Mouse (Mus musculus) right cerebral cortex, adult 18-20 months (tissue): ENCODE measurements around the gene Cfap54.

ENCODE experiments used
- DNase-seq: peaks from one replicate; pipeline ENCODE4 v3.0.0; 2022; ENCODE audit warnings: mixed read lengths

Cfap54 gene

DNA sequence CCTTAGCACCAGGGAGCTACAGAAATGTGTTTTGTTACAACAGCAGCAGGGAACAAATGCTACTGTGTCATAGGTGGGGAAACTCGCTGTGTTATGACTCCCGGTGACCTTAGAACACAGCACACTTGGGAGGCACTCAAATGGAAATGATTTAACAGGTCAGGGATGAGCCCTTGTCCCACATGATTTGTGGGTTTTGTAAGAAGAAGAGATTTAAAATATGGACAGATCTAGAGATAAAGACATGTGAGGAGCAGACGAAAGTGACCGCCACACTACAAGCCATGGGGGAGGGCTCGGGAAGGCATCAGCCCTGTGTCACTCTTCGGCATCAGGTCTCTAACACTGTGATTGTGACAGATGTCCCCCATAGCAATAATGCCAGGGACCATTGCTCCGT lies 144.3 kb downstream of the Cfap54 start:
- DNase-seq: no peak

DNA sequence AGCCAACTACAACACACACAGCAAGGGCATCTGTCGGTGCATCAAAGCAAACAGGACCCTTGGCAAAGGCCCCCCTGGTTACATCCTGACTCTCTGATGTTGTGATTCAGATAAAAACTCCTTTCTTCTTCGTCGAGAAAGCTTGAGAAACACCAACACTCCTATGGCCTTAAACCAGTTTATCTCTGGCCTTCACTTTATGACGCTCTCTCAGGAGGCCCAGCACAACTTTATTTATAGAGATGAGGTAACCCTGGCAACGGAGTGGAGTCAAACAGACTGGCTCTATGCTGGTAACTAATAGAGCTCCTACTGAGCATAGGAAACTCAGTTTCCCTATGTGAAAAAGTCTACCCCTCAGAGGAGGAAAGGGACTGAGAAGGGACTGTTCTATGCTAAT lies 146.9 kb downstream of the Cfap54 start:
- DNase-seq: peak; percentile 7

DNA sequence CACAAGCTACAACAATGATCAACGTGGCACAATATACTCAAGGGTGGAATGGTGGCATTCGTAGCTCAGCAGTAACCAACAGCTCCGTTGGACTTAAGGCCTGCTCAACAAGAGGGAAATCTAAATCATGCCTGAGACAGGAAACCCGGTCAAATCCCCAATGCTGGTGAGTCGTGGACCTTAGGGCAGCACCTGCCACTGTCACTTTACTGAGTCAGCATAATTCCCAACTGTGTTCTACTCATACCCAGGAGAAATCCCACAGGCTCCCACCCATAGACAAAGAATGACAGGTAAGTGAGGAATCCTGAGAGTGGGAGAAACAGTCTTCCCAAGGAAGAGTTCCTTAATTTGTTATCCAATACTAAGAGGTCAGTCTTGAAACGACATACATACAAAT lies 147.8 kb downstream of the Cfap54 start:
- DNase-seq: no peak

DNA sequence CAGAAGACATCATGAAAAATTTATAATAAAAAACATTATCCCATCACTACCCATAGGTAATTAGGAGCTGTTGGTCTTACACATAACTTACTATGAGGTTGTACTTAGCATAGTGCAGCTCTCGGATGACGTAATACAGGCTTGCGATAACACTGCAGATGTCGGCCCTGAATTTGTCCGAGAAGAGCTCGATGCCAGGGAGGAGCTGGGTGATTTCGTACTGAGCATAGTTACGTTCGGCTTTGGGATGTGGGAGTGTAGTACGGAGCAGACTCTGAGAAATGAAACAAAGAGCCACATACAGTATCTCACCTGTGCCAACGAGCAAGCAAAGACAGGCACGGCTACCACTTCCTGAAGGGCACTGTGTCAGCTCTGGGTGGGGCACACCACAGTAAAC lies 149.0 kb downstream of the Cfap54 start:
- DNase-seq: peak; percentile 12

DNA sequence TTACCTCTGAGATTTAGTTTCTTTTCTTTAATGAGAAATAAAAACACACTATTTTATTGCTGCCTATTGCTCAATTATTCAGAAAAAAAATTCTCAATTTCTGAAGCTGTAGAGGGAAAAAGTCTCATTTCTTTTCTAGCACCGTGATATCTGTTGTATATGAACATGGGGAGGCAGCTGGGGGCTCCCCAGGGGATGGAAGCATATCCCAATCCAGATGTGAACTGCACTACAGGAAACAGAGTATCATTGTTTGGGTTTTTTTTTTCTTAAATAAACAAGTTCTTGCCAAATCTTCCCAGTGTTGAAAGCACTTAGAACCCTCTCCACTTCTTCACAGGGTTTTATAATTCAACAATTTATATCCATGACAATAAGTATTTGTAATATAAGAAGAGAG lies 151.4 kb downstream of the Cfap54 start:
- no peak for DNase-seq

DNA sequence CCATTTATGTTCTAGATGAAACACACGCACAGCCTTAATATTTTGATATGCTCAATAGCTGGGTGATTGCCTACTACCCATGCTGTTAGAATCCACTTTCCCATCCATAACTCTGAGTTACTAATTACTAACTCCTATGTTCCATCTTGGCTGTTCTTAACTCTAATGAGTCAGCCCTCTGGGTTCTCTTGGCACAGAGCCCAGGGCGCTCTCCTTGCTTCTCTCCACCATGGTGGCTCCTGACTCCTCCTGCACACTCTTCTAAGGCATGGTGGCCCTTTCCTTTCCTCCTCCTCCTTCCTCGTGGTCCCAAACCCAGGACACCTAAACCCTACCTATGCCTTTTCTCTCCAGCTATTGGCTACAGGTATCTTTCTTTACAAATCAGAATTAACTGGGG lies 153.2 kb downstream of the Cfap54 start:
- DNase-seq: no peak

DNA sequence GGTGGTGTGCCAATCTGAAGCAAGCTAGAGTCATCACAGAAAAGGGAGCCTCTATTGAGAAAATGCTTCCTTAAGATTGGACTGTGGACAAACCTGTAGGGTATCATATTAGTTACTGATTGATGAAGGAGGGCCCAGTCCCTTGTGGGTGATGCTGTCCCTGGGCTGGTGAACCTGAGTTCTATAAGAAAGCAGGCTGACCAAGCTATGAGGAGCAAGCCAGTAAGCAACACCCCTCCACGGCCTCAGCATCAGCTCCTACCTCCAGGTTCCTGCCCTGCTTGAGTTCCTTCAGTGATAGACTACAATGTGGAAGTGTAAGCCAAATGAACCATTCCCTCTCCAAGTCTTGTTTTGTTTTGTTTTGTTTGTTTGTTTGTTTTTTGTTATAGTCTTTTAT lies 162.9 kb downstream of the Cfap54 start:
- DNase-seq: no peak

DNA sequence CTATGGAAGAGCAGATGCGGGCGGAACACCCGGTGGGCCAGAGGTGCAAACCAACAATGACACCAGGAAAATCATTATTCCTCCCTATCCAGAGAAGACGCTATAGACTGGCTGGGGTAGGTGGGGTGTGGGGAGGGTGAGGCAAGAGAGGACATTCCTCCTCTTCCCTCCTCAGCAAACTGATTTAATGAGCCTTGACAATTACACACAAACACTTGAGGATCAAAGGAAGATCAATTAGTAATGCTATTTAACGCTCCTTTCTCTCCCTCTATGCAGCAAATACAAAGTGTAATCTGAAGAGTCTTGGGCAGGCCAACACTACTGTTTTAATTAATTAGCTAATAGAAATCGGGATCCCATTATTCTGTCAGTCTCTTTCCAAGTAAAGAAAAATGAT lies 174.2 kb downstream of the Cfap54 start:
- no peak for DNase-seq

DNA sequence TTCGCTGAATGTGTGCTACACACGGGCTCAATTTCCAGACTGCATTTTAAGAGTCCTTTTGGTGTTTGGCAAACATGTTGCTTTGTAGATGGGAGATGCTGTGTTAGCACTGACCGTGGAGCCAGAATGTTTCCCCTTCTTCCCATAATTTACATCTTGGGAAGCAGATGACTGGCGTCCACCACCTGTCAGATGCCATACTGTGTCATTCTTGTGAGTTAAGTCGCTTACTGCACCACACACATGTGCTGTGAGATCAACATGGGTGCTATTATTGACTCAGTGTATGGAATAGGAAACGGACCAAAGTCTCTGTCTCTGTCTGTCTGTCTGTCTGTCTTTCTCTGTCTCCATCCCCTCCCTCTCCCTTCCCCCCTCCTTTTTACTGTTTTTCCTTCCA lies 193.0 kb downstream of the Cfap54 start:
- DNase-seq: no peak

DNA sequence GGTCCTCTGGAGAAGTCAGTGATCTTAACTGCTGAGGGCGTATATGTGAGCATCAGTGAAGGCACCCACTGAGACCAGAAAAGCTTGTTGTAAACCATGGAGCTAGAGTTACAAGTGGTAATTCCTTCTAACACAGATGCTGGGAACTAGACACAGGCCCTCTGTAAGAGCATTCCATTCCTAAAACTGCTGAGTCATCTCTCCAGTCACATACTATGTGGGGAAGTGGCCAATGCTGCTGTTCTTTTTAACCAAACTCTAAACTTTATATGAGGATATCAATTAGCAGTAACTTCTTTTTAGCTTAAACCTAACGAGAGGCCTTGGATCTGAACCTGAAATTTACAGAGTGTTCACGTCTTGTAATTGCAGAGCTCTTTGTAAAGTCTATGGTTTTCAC lies 203.4 kb downstream of the Cfap54 start:
- DNase-seq: no peak

DNA sequence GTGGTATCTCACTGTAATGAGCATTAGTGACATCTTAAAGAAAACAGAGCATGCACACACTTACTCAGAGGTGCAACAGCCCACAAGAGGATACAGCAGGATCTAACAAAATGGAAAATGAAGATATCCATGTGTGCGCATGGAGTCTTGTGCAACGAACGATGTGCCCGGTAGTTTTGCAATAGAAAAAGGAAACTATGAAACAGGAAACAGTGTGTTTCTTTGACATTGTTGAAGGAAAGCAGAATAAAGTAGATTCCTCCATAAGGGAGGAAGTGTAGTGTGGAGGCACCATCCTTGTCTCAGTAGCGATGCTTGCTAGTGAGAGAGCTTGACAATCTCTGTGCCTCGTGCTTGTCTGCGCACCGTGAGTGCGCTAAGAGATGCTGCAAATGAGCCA lies 240.4 kb downstream of the Cfap54 start:
- no peak for DNase-seq

DNA sequence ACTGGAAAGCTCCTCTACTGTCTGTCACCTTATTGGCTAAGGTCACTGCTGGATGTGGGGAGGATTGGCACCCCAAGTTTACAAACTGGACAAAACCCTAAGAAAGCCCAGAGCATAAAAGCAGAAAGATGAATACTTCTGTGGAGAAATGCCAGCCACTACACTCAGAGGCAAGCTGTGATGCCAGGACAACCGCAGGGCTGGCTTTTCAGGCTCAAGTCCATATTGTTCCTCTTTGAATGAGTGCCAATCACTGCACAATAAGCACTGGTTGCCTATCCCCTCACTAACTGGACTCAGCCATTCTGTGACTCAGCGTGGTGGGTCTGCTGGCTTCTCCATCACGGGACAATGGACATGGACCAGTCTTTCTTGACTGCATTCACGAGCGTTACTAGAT lies 243.8 kb downstream of the Cfap54 start:
- no peak for DNase-seq

DNA sequence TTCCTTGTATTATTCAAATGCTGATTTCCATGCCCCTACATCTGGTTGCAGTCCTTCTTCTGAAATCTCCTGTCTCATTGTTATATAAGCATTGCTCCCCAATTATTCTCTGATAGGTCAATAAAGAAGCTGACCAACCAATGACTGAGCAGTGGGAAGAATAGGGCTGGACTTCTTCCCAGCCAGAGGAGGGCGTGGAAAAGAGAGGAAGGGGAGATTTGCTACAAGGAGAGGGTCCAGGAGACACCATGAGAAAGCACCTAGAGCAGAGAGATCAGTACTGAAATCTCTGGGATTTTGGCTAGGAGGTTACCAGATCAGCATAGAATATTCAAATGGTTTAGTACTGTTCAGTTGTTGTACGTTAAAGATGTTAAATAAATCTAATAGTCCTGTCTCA lies 244.4 kb downstream of the Cfap54 start:
- no peak for DNase-seq

DNA sequence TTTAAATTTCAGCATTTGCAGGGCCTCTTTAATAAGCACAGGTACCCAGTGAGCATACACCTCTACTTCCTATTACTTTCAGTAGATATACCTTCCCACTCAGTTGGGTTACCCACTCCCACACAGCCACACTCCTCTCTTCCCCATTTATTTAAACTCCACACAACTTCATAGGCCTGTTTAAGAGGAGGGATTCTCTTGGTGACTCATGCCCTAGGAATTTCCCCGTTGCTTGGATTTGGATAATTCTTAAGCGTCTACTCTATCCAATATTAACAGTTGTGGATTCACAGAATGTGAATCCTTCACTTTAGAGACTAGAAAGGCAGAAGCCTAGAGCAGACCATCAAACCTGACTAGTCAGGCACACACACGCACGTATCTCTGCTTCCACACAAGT lies 259.9 kb downstream of the Cfap54 start:
- no peak for DNase-seq

DNA sequence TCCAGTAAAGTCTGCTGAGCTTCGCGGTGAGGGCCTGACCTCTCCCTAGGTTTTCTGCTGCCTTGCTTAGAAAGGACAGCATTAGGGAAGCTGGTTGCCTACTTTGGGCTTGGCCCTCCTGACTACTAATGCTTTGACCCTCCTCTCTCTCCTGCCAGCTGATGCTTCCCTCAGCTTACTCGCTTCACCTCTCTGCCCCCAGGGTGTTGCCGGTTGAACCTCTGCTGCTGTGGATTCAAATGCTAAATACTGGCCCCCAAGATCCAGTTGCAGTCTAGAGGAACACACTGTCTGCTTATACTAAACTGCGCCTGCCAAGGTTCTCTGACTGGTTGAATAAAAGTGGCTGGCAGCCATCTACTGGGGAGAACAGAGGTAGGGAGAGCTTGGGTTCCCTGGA lies 263.2 kb downstream of the Cfap54 start:
- DNase-seq: no peak

DNA sequence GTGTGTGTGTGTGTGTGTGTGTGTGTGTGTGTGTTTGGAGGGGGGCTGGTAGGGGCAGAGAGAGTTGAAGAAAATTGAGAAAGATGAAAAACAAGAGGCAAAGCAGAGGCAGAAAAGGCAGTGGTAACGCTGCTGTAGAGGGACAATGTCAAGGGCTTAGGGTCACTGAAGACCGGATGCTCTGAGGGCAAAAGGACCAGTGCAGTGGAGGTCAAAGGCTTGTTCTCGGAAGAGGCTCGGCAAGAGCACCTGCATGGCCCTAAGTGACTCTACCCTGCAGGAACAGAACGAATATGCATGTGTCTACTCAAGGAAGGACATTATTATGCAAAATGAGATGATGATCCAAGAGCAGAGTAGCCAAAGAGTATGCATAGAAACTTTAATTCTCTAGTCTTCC lies 264.5 kb downstream of the Cfap54 start:
- no peak for DNase-seq

DNA sequence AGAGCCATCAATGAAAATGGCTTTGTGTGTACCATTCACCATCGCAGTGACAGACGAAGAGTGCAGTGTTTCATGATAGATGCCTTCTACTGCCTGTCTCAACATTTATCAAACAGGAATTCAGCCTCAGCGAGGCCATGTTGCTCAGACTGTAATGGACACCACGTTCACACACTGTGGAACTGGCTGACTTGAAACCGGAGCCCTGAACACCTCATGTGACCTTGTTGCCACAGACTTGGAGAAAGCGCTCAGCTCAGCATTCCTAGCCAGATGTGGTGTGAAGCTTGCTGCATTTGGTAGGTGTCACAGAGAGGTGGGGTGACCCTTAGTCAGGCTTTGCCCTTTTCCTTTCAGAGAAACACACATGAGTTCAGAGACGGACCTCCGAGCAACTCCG lies 270.5 kb downstream of the Cfap54 start:
- DNase-seq: no peak

DNA sequence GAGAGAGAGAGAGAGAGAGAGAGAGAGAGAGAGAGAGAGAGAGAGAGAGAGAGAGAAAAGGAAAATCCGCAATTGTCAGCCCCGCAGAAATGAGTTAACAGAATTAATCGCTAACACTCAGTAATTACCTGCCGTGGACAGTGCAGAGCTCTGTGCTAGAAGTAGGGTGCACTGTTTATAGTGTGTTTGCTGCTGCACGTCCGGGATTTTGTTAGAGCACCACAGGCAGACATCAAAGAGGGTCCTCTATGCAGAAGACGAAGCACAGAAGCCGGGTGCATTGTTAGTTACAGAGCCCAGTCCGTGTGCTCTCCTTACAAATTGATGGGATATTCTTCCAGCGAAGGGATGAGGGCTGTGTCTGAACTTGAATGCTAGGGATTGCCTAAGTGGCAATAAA lies 289.5 kb downstream of the Cfap54 start:
- no peak for DNase-seq

DNA sequence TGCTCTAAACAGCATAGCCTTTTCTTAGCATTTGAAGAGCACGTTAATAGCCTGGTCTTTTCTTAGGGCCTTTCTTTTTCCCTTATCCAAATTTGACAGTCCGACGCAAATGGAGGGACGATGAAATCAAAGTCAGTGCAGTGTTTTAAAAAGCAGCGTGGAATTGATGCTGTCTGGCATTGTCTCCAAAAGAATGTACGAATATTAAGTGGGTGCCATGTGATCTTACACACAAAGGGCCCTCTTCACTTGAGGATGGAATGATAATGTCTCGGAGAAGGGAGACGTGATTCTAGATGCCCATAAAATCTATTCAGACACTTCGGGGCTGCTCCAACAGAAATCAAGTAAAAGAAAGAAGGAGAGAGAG lies 289.9 kb downstream of the Cfap54 start:
- DNase-seq: no peak

DNA sequence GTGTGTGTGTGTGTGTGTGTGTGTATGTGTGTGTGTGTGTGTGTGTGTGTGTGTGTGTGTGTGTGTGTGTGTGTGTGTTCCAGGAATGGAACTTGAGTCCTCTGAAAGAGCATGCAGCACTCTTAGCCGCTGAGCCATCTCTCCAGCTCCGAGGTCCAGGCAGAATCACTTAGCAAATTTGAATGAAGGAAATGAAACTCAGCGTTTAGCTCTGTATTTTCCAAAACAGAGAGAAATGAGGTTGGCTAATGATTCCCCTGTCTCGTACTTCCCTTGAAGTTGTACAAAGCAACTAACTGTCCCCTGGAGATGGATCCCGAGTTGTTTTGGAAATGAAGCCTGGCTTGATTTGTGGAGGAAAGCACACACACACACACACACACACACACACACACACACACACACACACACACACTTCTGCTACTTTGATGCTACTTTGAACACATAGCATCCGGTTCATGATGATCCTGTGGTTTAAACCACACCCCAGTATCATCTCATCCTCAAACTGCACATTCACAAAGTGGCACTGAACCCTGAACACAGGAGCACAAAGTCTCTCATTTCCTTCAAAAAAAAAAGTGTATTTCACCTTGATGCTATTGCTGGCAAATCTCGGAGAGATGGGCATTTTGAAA lies 290.4 kb downstream of the Cfap54 start:
- no peak for DNase-seq

DNA sequence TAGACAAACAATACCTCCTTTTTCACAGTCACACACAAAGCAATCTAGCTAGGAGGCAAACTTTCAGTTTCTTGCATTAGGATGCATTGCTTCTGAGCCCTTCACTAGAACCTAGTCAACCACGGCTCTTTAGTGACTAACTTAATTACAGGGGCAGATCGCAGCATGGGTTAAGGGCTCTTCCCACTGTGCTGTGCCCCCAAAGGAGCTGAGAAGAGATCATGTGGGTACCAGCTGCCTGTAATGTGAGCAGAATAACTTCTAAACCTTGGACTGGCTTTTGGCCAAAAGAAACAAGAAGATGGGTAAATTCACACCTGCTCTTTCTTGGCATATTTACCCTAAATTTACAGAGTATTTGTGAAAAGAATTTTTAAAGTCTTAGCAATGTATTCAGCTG lies 291.2 kb downstream of the Cfap54 start:
- DNase-seq: no peak

DNA sequence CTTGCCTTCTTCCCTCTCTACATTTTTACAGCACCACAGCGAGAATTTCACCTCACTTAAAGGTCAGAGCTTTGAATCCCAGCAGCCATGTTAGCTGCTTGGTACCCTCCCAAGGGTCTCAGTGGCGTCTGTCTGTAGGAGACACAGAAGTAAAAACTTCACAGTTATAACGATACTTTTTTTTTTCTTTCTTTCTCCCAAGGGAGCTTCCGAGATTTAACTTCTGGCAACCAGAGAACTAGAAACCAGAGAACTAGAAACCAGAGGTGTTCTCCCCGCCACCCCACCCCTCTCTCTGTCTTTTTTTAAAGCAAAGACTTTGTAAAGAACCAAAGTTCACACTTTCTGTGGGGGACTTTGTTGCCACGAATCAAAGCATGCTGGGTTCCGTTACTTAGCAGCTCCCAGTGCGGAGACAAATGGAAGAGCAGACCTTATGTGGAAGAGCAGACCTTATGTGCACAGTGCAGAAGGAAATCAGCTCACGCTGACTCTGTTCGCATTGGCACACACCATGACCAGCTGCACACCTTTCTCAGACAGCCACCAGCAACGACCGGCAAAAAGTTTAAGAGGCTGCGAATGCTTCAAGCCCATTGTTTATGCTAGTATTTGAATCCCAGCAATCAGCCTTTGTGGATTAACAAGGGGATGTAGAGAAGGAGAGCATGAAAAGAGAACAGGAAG lies 292.9 kb downstream of the Cfap54 start:
- DNase-seq: no peak

DNA sequence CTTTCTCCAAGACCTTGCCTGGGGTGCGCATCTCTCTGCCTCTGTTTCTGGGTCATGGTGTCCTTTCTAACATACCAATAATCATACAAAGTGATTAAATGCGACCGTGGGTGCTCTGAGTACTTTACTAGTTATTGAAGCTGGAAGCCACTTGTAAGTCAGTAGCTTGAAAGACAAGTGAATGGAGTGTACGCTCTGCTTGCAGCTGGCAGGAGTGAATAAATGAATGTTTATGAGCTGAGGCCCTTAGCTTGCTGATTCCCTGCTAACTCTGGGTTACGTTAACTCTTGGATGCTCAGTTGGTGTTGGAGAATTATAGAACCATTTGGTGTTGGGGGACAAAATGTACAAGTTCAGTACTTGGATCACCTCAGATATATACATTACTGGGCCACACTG lies 298.7 kb downstream of the Cfap54 start:
- no peak for DNase-seq

DNA sequence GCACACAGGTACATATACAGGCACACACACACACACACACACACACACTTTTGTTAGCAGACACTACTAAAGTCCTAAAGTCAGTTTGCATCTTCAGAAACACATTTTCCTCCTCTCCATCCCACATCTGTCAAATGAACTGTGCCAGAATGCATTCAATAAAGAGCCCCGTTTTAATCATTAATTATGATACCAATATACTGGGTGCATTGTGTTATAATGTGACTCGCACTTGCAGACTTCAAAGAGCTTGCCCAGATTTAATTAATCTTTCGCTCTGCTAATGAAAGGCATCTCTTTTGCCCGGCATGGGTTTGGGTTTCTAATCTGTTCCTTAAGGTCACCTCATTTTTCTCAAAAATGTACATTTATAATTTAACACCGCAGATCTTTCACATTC lies 327.1 kb downstream of the Cfap54 start:
- no peak for DNase-seq

DNA sequence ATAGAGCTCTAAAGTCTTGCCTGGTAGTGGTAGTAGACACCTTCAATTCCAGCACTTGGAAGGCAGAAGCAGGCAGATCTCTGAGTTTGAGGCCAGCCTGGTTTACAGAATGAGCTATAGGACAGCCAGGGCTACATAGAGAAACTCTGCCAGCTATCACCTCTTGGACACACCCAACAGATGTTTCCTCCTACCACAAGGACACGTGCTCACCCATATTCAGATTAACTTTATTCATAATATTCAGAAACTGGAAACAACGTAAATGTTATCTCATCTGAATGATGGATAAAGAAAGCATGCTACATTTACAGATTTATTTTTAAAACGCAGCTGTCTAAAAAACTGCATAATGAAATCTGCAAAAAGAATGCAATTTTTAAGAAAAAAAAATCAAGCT lies 351.1 kb downstream of the Cfap54 start:
- no peak for DNase-seq
